12 mouse cellular contexts compared by ENCODE assay signal in genomic region chr9:46272070-46272469, GRCm38 (mm10). TPM values are rescaled to one million over a fixed set of nuclear protein-coding genes. Genes with fewer than 3 reads are reported as not detected.
A peak's percentile ranks its signal among the peaks of the same experiment; 100 is the strongest.
DNase-seq lines count a peak whose midpoint lies in the region; ATAC-seq and TF ChIP-seq lines count a peak whose summit lies in the region.
"Had no signal": no experiment of that assay in that cellular context is flagged by ENCODE, and none has a peak within 500 bp of the region (broad histone marks: within the 10 kb centered on the region; RNA-seq: fewer than 3 reads in every experiment).

No protein-coding gene starts in this region.

- 88% methylated on average over 9 of the region's 9 CpGs for WGBS in limb, embryonic 12.5 days
- WGBS in limb, embryonic 10.5 days, result 87% methylated on average over 9 of the region's 9 CpGs
- WGBS in thymus, adult 2 months, result 32% methylated on average over 9 of the region's 9 CpGs

- peak overlapping the region; percentile 89; the same call in 1 of the 2 replicates for H3K4me3 ChIP-seq in limb, embryonic 12.5 days (replicated peaks)
- H3K4me3 ChIP-seq in limb, embryonic 10.5 days, result no peak overlapping the region
- H3K4me3 ChIP-seq in thymus, adult 2 months (ENCODE audit: control insufficient read depth, insufficient read depth, low read length), result no peak overlapping the region

- TF ChIP-seq POLR2A in thymus, adult 2 months (IDR thresholded peaks at IDR 0.05; ENCODE audit: control insufficient read depth, extremely low read depth, insufficient read depth, low read length, poor library complexity), result no peak

- H3K36me3 ChIP-seq in limb, embryonic 12.5 days, result peaks cover 29% of the 10 kb centered on the region
- H3K36me3 ChIP-seq in limb, embryonic 10.5 days, result peaks cover 29% of the 10 kb centered on the region
- peaks cover 18% of the 10 kb centered on the region for H3K36me3 ChIP-seq in thymus, adult 2 months (ENCODE audit: control insufficient read depth, insufficient read depth, low read length)

- no peak overlapping the region for H3K27ac ChIP-seq in limb, embryonic 12.5 days
- no peak overlapping the region for H3K27ac ChIP-seq in limb, embryonic 10.5 days
- no peak overlapping the region for H3K27ac ChIP-seq in thymus, adult 2 months (ENCODE audit: control insufficient read depth, insufficient read depth, low read length)

- DNase-seq in limb, embryonic 10.5 days (ENCODE audit: low spot score), result no peak
- DNase-seq in thymus, adult 2 months, result peak; percentile 12
- no peak for DNase-seq in layer of hippocampus, postnatal 36 days
- DNase-seq in frontal cortex, adult 2 months (ENCODE audit: extremely low spot score in 1 of 2, low spot score in 1 of 2), result no peak
- DNase-seq: cerebellum, adult 9-11 months; gastrocnemius, postnatal 14 days; kidney, postnatal 4 days; lung, postnatal 36 days; retina, postnatal 1 day had no signal

- peak overlapping the region; percentile 95; the same call in 1 of the 2 replicates for H3K4me2 ChIP-seq in limb, embryonic 12.5 days

- no peak for TF ChIP-seq CTCF in thymus, adult 2 months (IDR thresholded peaks at IDR 0.05; ENCODE audit: borderline replicate concordance, control insufficient read depth, extremely low read depth, insufficient read depth, low read length, poor library complexity)

- H3K9ac ChIP-seq in limb, embryonic 12.5 days (replicated peaks), result no peak overlapping the region

- no peaks in the 10 kb centered on the region for H3K9me3 ChIP-seq in limb, embryonic 12.5 days
- no peaks in the 10 kb centered on the region for H3K9me3 ChIP-seq in limb, embryonic 10.5 days (replicated peaks)

- H3K27me3 ChIP-seq in limb, embryonic 12.5 days, result peaks cover 37% of the 10 kb centered on the region
- peaks cover 40% of the 10 kb centered on the region for H3K27me3 ChIP-seq in limb, embryonic 10.5 days (ENCODE audit: low read depth, poor library complexity, severe bottlenecking)
- H3K27me3 ChIP-seq in thymus, adult 2 months (ENCODE audit: control insufficient read depth, insufficient read depth, low read length), result no peaks in the 10 kb centered on the region; the same call in 1 of the 2 replicates

- ATAC-seq in limb, embryonic 12.5 days (ENCODE audit: insufficient number of reproducible peaks, insufficient read depth, low FRiP score, low TSS enrichment, low read depth), result no peak
- peak; percentile 35 for ATAC-seq in activated CD4-positive, CD25-positive, alpha-beta regulatory T cell, adult 4 months
- peak; percentile 46 for ATAC-seq in inflammation-experienced regulatory T-cells, adult 6 months

- peaks cover 18% of the 10 kb centered on the region for H3K4me1 ChIP-seq in limb, embryonic 12.5 days (replicated peaks)
- H3K4me1 ChIP-seq in limb, embryonic 10.5 days, result peaks cover 28% of the 10 kb centered on the region
- H3K4me1 ChIP-seq in thymus, adult 2 months (replicated peaks; ENCODE audit: control insufficient read depth, insufficient read depth, low read length), result peaks cover 8% of the 10 kb centered on the region

RNA-seq across cellular contexts. Expression of gene Zpr1, which starts 0.8 kb away (rescaled TPM):
- 55.9 and 56.2 TPM in 2 replicates for polyA plus RNA-seq in limb, embryonic 12.5 days (2016; fragmentation: Nextera tagmentation; extraction: Ambion mirVana)
- polyA plus RNA-seq in limb, embryonic 10.5 days (2016; fragmentation: Nextera tagmentation; extraction: Ambion mirVana), result 77.1 and 80.9 TPM in 2 replicates
- 10 to 100 TPM; 32.5 to 40.7 TPM for polyA plus RNA-seq in activated CD4-positive, CD25-positive, alpha-beta regulatory T cell, adult 4 months (2017; shearing (Covaris generic))
- polyA plus RNA-seq in inflammation-experienced regulatory T-cells, adult 6 months (2017; shearing (Covaris generic)), result 10 to 100 TPM; 30.3 to 38.3 (median 37.5) TPM
- 25.9 and 28.7 TPM in 2 replicates for polyA plus RNA-seq in thymus, adult 2 months (2012; rRNA removed)
- 10 to 100 TPM; 37.9 to 40.6 TPM for total RNA-seq in layer of hippocampus, postnatal 36 days (2021)
- polyA plus RNA-seq in frontal cortex, adult 2 months (2012; rRNA removed), result 38.3 and 41.7 TPM in 2 replicates

RNA-seq across cellular contexts. Expression of gene Apoa5, which starts 3.6 kb away (rescaled TPM):
- 0.09 TPM in 1 of 2 replicates, not detected in the other for polyA plus RNA-seq in limb, embryonic 12.5 days (2016; fragmentation: Nextera tagmentation; extraction: Ambion mirVana)
- 0.20 TPM in 1 of 2 replicates, not detected in the other for polyA plus RNA-seq in limb, embryonic 10.5 days (2016; fragmentation: Nextera tagmentation; extraction: Ambion mirVana)
- not detected for polyA plus RNA-seq in activated CD4-positive, CD25-positive, alpha-beta regulatory T cell, adult 4 months (2017; shearing (Covaris generic))
- not detected for polyA plus RNA-seq in inflammation-experienced regulatory T-cells, adult 6 months (2017; shearing (Covaris generic))
- 0.09 and 3.4 TPM in 2 replicates for polyA plus RNA-seq in thymus, adult 2 months (2012; rRNA removed)
- not detected for total RNA-seq in layer of hippocampus, postnatal 36 days (2021)
- polyA plus RNA-seq in frontal cortex, adult 2 months (2012; rRNA removed), result not detected in 2 replicates
- total RNA-seq: gastrocnemius, postnatal 14 days had no signal

RNA-seq across cellular contexts. Expression of gene Bud13, which starts 10.7 kb away (rescaled TPM):
- 35.6 and 36.8 TPM in 2 replicates for polyA plus RNA-seq in limb, embryonic 12.5 days (2016; fragmentation: Nextera tagmentation; extraction: Ambion mirVana)
- polyA plus RNA-seq in limb, embryonic 10.5 days (2016; fragmentation: Nextera tagmentation; extraction: Ambion mirVana), result 36.6 and 37.4 TPM in 2 replicates
- 10 to 100 TPM; 15.7 to 16.6 TPM for polyA plus RNA-seq in activated CD4-positive, CD25-positive, alpha-beta regulatory T cell, adult 4 months (2017; shearing (Covaris generic))
- polyA plus RNA-seq in inflammation-experienced regulatory T-cells, adult 6 months (2017; shearing (Covaris generic)), result 10 to 100 TPM; 12.1 to 19.9 (median 19.7) TPM
- 19.9 and 22.7 TPM in 2 replicates for polyA plus RNA-seq in thymus, adult 2 months (2012; rRNA removed)
- total RNA-seq in layer of hippocampus, postnatal 36 days (2021), result 10 to 100 TPM; 11.1 to 12.1 TPM
- 9.7 and 10.5 TPM in 2 replicates for polyA plus RNA-seq in frontal cortex, adult 2 months (2012; rRNA removed)

RNA-seq across cellular contexts. Expression of gene Apoa4, which starts 31.6 kb away (rescaled TPM):
- polyA plus RNA-seq in limb, embryonic 12.5 days (2016; fragmentation: Nextera tagmentation; extraction: Ambion mirVana), result not detected in 2 replicates
- 0.13 TPM in 1 of 2 replicates, not detected in the other for polyA plus RNA-seq in limb, embryonic 10.5 days (2016; fragmentation: Nextera tagmentation; extraction: Ambion mirVana)
- not detected for polyA plus RNA-seq in activated CD4-positive, CD25-positive, alpha-beta regulatory T cell, adult 4 months (2017; shearing (Covaris generic))
- polyA plus RNA-seq in inflammation-experienced regulatory T-cells, adult 6 months (2017; shearing (Covaris generic)), result not detected
- polyA plus RNA-seq in thymus, adult 2 months (2012; rRNA removed), result 6.9 and 8.2 TPM in 2 replicates
- not detected for total RNA-seq in layer of hippocampus, postnatal 36 days (2021)
- polyA plus RNA-seq in frontal cortex, adult 2 months (2012; rRNA removed), result 0.26 and 0.76 TPM in 2 replicates
- total RNA-seq: gastrocnemius, postnatal 14 days had no signal

RNA-seq across cellular contexts. Expression of gene Apoc3, which starts 36.6 kb away (rescaled TPM):
- polyA plus RNA-seq in limb, embryonic 12.5 days (2016; fragmentation: Nextera tagmentation; extraction: Ambion mirVana), result not detected in 2 replicates
- not detected in 2 replicates for polyA plus RNA-seq in limb, embryonic 10.5 days (2016; fragmentation: Nextera tagmentation; extraction: Ambion mirVana)
- polyA plus RNA-seq in activated CD4-positive, CD25-positive, alpha-beta regulatory T cell, adult 4 months (2017; shearing (Covaris generic)), result not detected
- not detected for polyA plus RNA-seq in inflammation-experienced regulatory T-cells, adult 6 months (2017; shearing (Covaris generic))
- polyA plus RNA-seq in thymus, adult 2 months (2012; rRNA removed), result 6.5 and 22.7 TPM in 2 replicates
- total RNA-seq in layer of hippocampus, postnatal 36 days (2021), result 1 to 10 TPM in 1 of 2 experiments, not detected in 1; 1.4 TPM
- 0.38 and 0.90 TPM in 2 replicates for polyA plus RNA-seq in frontal cortex, adult 2 months (2012; rRNA removed)
- total RNA-seq: gastrocnemius, postnatal 14 days had no signal
